Mouse (Mus musculus) forebrain, embryonic 16.5 days (tissue): ENCODE results near the gene Pik3c2g. TPM values are rescaled to one million over a fixed set of nuclear protein-coding genes. Genes with fewer than 3 reads are reported as not detected.
"Not testable (repeated sequence)": the region's sequence is repeated elsewhere in the genome, so short reads cannot be mapped to it uniquely, and the experiment has no call there.

Experiments used
- ATAC-seq: fragments of 200-750 bp; cut with Nextera tagmentation; 2 replicates; pipeline ENCODE4 v1.8.0; 2017; ENCODE audit warnings: mild to moderate bottlenecking, moderate library complexity
- H3K27ac ChIP-seq: fragments of 300-500 bp; sonication (generic); 2 replicates; pipeline ENCODE4 v1.5.1; 2014; ENCODE audit warnings: low read length, control low read depth
- H3K27me3 ChIP-seq: fragments of 300-500 bp; sonication (generic); replicated peaks from 2 replicates; pipeline ENCODE4 v1.6.1; 2014; ENCODE audit warnings: low read length; ENCODE audit not compliant: control insufficient read depth, insufficient read depth
- H3K36me3 ChIP-seq: fragments of 300-500 bp; sonication (generic); 2 replicates; pipeline ENCODE4 v1.6.1; 2014; ENCODE audit not compliant: control insufficient read depth, insufficient read depth
- H3K4me1 ChIP-seq: fragments of 300-500 bp; sonication (generic); replicated peaks from 2 replicates; pipeline ENCODE4 v1.6.1; 2014; ENCODE audit warnings: low read length; ENCODE audit not compliant: control insufficient read depth, insufficient read depth
- H3K4me2 ChIP-seq: fragments of 300-500 bp; sonication (generic); 2 replicates; pipeline ENCODE4 v1.6.1; 2014; ENCODE audit warnings: mild to moderate bottlenecking, low read length, control low read depth
- H3K4me3 ChIP-seq: fragments of 300-500 bp; sonication (generic); replicated peaks from 2 replicates; pipeline ENCODE4 v1.5.1; 2014; ENCODE audit warnings: mild to moderate bottlenecking, low read length, control low read depth
- H3K9ac ChIP-seq: fragments of 300-500 bp; sonication (generic); replicated peaks from 2 replicates; pipeline ENCODE4 v1.6.1; 2014; ENCODE audit warnings: low read depth, low read length, control low read depth
- H3K9me3 ChIP-seq: fragments of 300-500 bp; sonication (generic); 2 replicates; pipeline ENCODE4 v1.6.1; 2016; ENCODE audit warnings: low read length; ENCODE audit not compliant: control insufficient read depth
- WGBS: fragments of 180-500 bp; shearing (Covaris S2); extraction: QIAGEN DNeasy Blood & Tissue Kit; methylation state at CpG from one replicate; pipeline ENCODE4 v1.1.7; 2014; 5-methylcytosine and 5-hydroxymethylcytosine counted together
- polyA plus RNA-seq: library from polyadenylated mRNA; unstranded; fragments of >200 nt; fragmentation: Nextera tagmentation; extraction: Ambion mirVana; gene quantifications from 2 replicates; pipeline ENCODE4 v1.2.1, GENCODE M21; 2015

Gene Pik3c2g
- polyA plus RNA-seq, 1 experiment from 2014 or later = 0.10 TPM

GRCm38 (mm10) chr6:139928766-139929165, 341.7 kb downstream of the Pik3c2g start:
- Histone ChIP-seq H3K4me3 (no peak overlapping the region), H3K4me2 (no peak overlapping the region), H3K4me1 (no peaks in the 10 kb centered on the region), H3K27ac (no peak overlapping the region), H3K9ac (no peak overlapping the region), H3K36me3 (no peaks in the 10 kb centered on the region), H3K27me3 (no peaks in the 10 kb centered on the region), H3K9me3 (no peaks in the 10 kb centered on the region)
- 89% methylated on average over 5 of the region's 5 CpGs for WGBS
- no peak for ATAC-seq

- WGBS = 72% methylated on average over 2 of the region's 2 CpGs
- ATAC-seq = peak; percentile 79
Observed at GRCm38 (mm10) chr6:139934861-139935260, 347.8 kb downstream of the Pik3c2g start.

GRCm38 (mm10) chr6:139937581-139937980, 350.6 kb downstream of the Pik3c2g start:
- not testable (repeated sequence) for H3K27me3 ChIP-seq, H3K4me1 ChIP-seq, ATAC-seq, H3K36me3 ChIP-seq, H3K9ac ChIP-seq, H3K9me3 ChIP-seq, H3K4me3 ChIP-seq, H3K27ac ChIP-seq, H3K4me2 ChIP-seq
- 72% methylated on average over 4 of the region's 4 CpGs for whole genome bisulfite sequencing

More at GRCm38 (mm10) chr6:139934861-139935260, 347.8 kb downstream of the Pik3c2g start:
- no peaks in the 10 kb centered on the region for H3K27me3 ChIP-seq
- H3K9me3 ChIP-seq = no peaks in the 10 kb centered on the region
- no peak overlapping the region for H3K4me3 ChIP-seq
- no peak overlapping the region for H3K27ac ChIP-seq
- no peak overlapping the region for H3K9ac ChIP-seq
- no peak overlapping the region for H3K4me2 ChIP-seq
- H3K36me3 ChIP-seq = no peaks in the 10 kb centered on the region
- no peaks in the 10 kb centered on the region for H3K4me1 ChIP-seq

- Histone ChIP-seq H3K4me2 (no peak overlapping the region), H3K9ac (no peak overlapping the region), H3K9me3 (peaks cover 6% of the 10 kb centered on the region; the same call in 1 of the 2 replicates), H3K36me3 (no peaks in the 10 kb centered on the region), H3K4me3 (no peak overlapping the region), H3K4me1 (no peaks in the 10 kb centered on the region), H3K27ac (no peak overlapping the region), H3K27me3 (no peaks in the 10 kb centered on the region)
- WGBS = 90% methylated on average over 8 of the region's 8 CpGs
- no peak for ATAC-seq
Observed at GRCm38 (mm10) chr6:139947106-139947879, 360.3 kb downstream of the Pik3c2g start.

- no peak for ATAC-seq
- H3K9ac ChIP-seq = no peak overlapping the region
- no peak overlapping the region for H3K4me2 ChIP-seq
- H3K27ac ChIP-seq = no peak overlapping the region
- H3K27me3 ChIP-seq = no peaks in the 10 kb centered on the region
- no peak overlapping the region for H3K4me3 ChIP-seq
- no peaks in the 10 kb centered on the region for H3K9me3 ChIP-seq
- H3K36me3 ChIP-seq = no peaks in the 10 kb centered on the region
- WGBS = 89% methylated on average over 12 of the region's 12 CpGs
- no peaks in the 10 kb centered on the region for H3K4me1 ChIP-seq
Observed at GRCm38 (mm10) chr6:139953596-139953995, 366.6 kb downstream of the Pik3c2g start.

GRCm38 (mm10) chr6:139957531-139958241, 370.7 kb downstream of the Pik3c2g start:
- H3K9me3 ChIP-seq = no peaks in the 10 kb centered on the region
- no peak overlapping the region for H3K9ac ChIP-seq
- no peak overlapping the region for H3K4me3 ChIP-seq
- no peaks in the 10 kb centered on the region for H3K4me1 ChIP-seq
- no peaks in the 10 kb centered on the region for H3K36me3 ChIP-seq
- no peaks in the 10 kb centered on the region for H3K27me3 ChIP-seq
- H3K27ac ChIP-seq = no peak overlapping the region
- no peak for ATAC-seq
- no peak overlapping the region for H3K4me2 ChIP-seq
- 64% methylated on average over 7 of the region's 7 CpGs for WGBS

GRCm38 (mm10) chr6:139963775-139964174, 376.8 kb downstream of the Pik3c2g start:
- Histone ChIP-seq H3K4me2 (no peak overlapping the region), H3K36me3 (no peaks in the 10 kb centered on the region), H3K27me3 (no peaks in the 10 kb centered on the region), H3K9ac (no peak overlapping the region), H3K9me3 (no peaks in the 10 kb centered on the region), H3K4me3 (no peak overlapping the region), H3K27ac (no peak overlapping the region), H3K4me1 (peaks cover 3% of the 10 kb centered on the region)
- 71% methylated on average over 3 of the region's 3 CpGs for WGBS
- no peak for ATAC-seq

- 86% methylated on average over 3 of the region's 3 CpGs for WGBS
- Histone ChIP-seq H3K36me3 (no peaks in the 10 kb centered on the region), H3K9me3 (no peaks in the 10 kb centered on the region), H3K4me2 (no peak overlapping the region), H3K27ac (no peak overlapping the region), H3K27me3 (no peaks in the 10 kb centered on the region), H3K4me1 (peaks cover 3% of the 10 kb centered on the region), H3K9ac (no peak overlapping the region), H3K4me3 (no peak overlapping the region)
- ATAC-seq = no peak
Observed at GRCm38 (mm10) chr6:139964895-139965294, 377.9 kb downstream of the Pik3c2g start.

GRCm38 (mm10) chr6:139966684-139967083, 379.7 kb downstream of the Pik3c2g start:
- no peaks in the 10 kb centered on the region for H3K27me3 ChIP-seq
- H3K4me2 ChIP-seq = no peak overlapping the region
- H3K9me3 ChIP-seq = no peaks in the 10 kb centered on the region
- H3K9ac ChIP-seq = no peak overlapping the region
- no peak overlapping the region for H3K4me3 ChIP-seq
- peak; percentile 91 for ATAC-seq
- WGBS = 26% methylated on average over 6 of the region's 6 CpGs
- H3K36me3 ChIP-seq = no peaks in the 10 kb centered on the region
- H3K4me1 ChIP-seq = peaks cover 3% of the 10 kb centered on the region
- H3K27ac ChIP-seq = no peak overlapping the region
